Mouse (Mus musculus) intestine, postnatal 0 days (tissue): ENCODE results near the gene Cyp2u1. TPM values are rescaled to one million over a fixed set of nuclear protein-coding genes. Genes with fewer than 3 reads are reported as not detected.

Source experiments
- ATAC-seq: fragments of 200-750 bp; cut with Nextera tagmentation; 2 replicates; pipeline ENCODE4 v1.8.0; 2017; ENCODE audit warnings: mild to moderate bottlenecking, moderate TSS enrichment, moderate library complexity
- H3K27ac ChIP-seq: fragments of 300-500 bp; sonication (generic); 2 replicates; pipeline ENCODE4 v1.5.1; 2014; ENCODE audit warnings: mild to moderate bottlenecking, low read depth, low read length, moderate library complexity
- H3K27me3 ChIP-seq: fragments of 300-500 bp; sonication (generic); replicated peaks from 2 replicates; pipeline ENCODE4 v1.6.1; 2014; ENCODE audit warnings: low read length, mixed read lengths; ENCODE audit not compliant: control insufficient read depth, insufficient read depth
- H3K36me3 ChIP-seq: fragments of 300-500 bp; sonication (generic); 2 replicates; pipeline ENCODE4 v1.6.1; 2014; ENCODE audit warnings: mild to moderate bottlenecking, moderate library complexity; ENCODE audit not compliant: control insufficient read depth, insufficient read depth
- H3K4me1 ChIP-seq: fragments of 300-500 bp; sonication (generic); replicated peaks from 2 replicates; pipeline ENCODE4 v1.6.1; 2014; ENCODE audit warnings: antibody characterized with exemption, low read length, mixed read lengths; ENCODE audit not compliant: control insufficient read depth, insufficient read depth
- H3K4me2 ChIP-seq: fragments of 300-500 bp; sonication (generic); replicated peaks from 2 replicates; pipeline ENCODE4 v1.6.1; 2014; ENCODE audit warnings: low read depth, mild to moderate bottlenecking, moderate library complexity
- H3K4me3 ChIP-seq: fragments of 300-500 bp; sonication (generic); 2 replicates; pipeline ENCODE4 v1.5.1; 2014; ENCODE audit warnings: low read depth, low read length
- H3K9ac ChIP-seq: fragments of 300-500 bp; sonication (generic); 2 replicates; pipeline ENCODE4 v1.6.1; 2014; ENCODE audit warnings: mild to moderate bottlenecking, low read depth, low read length
- H3K9me3 ChIP-seq: fragments of 300-500 bp; sonication (generic); 2 replicates; pipeline ENCODE4 v1.6.1; 2016; ENCODE audit warnings: mixed run types; ENCODE audit not compliant: control insufficient read depth
- CTCF ChIP-seq: sonication (generic); IDR thresholded peaks from 2 replicates; pipeline ENCODE4 v1.5.1; 2016; ENCODE audit warnings: low read depth, mild to moderate bottlenecking, control low read depth, antibody characterized with exemption, moderate library complexity
- WGBS: fragments of 180-500 bp; shearing (Covaris S2); extraction: QIAGEN DNeasy Blood & Tissue Kit; methylation state at CpG from one replicate; pipeline ENCODE4 v1.1.7; 2014; 5-methylcytosine and 5-hydroxymethylcytosine counted together
- polyA plus RNA-seq: library from polyadenylated mRNA; unstranded; fragments of >200 nt; fragmentation: Nextera tagmentation; extraction: Ambion mirVana; gene quantifications from 2 replicates; pipeline ENCODE4 v1.2.1, GENCODE M21; 2015

The Cyp2u1 gene
- polyA plus RNA-seq, 1 experiment from 2014 or later = 17.1 TPM

DNA sequence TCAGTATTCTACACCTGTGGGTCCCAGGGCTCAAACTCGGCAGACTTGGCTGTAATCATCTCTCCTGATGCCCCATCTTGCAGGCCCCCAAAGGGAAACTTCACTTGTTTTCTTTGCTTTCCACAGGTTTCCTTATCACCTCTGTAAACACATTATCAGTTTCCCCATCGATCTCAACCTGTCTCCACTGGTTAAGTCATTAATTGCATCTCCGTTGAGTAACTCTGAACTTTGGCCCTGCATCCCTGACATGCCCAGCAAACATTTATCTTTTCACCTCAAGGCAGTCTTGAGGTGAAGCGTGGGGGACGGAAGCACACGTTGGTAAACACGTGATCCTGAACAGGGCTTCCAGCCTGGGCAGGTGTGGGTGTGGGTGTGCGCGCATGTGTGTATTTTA, 9.3 kb upstream of the Cyp2u1 start:
- 39% methylated on average over 9 of the region's 9 CpGs for WGBS
- H3K9ac ChIP-seq = no peak overlapping the region
- no peaks in the 10 kb centered on the region for H3K36me3 ChIP-seq
- peaks cover 4% of the 10 kb centered on the region; the same call in 1 of the 2 replicates for H3K4me1 ChIP-seq
- H3K27ac ChIP-seq = no peak overlapping the region
- H3K4me2 ChIP-seq = no peak overlapping the region
- no peak for TF ChIP-seq CTCF
- no peaks in the 10 kb centered on the region for H3K27me3 ChIP-seq
- H3K4me3 ChIP-seq = no peak overlapping the region
- peak; percentile 87 for ATAC-seq
- peaks cover 12% of the 10 kb centered on the region; the same call in 1 of the 2 replicates for H3K9me3 ChIP-seq

DNA sequence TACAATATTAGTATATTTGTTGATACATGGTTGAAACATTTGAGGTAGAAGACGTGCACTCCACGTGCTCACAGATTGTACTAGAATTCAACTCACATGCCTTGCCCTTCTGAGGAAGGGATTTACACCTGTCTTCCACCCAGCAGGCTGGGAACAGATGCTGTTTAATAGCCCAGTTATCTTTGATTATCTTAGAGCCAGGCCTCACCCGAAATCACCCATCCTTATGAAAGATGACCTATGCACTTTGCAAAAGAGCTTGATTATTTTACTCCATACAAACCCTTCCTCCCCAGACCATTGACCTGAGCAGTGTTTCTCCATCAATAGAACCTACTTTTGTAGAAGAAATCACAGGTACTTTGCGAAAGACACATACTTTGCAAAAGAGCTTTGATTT, 7.5 kb upstream of the Cyp2u1 start:
- Histone ChIP-seq H3K4me2 (no peak overlapping the region), H3K36me3 (no peaks in the 10 kb centered on the region), H3K9me3 (peaks cover 12% of the 10 kb centered on the region; the same call in 1 of the 2 replicates), H3K9ac (no peak overlapping the region), H3K4me1 (0 out of 2 replicates have a peak, but pooled peaks cover 4% of the 10 kb centered on the region), H3K27ac (0 out of 2 replicates have a peak overlapping the region, but pooled peaks have one; percentile 1), H3K27me3 (no peaks in the 10 kb centered on the region), H3K4me3 (no peak overlapping the region)
- peak; percentile 31; the same call in 1 of the 2 replicates for ATAC-seq
- TF ChIP-seq CTCF = no peak
- 40% methylated on average over 4 of the region's 4 CpGs for WGBS

GRCm38 (mm10) chr3:131307811-131308210, 4.8 kb upstream of the Cyp2u1 start:
- 92% methylated on average over 3 of the region's 3 CpGs for WGBS

DNA sequence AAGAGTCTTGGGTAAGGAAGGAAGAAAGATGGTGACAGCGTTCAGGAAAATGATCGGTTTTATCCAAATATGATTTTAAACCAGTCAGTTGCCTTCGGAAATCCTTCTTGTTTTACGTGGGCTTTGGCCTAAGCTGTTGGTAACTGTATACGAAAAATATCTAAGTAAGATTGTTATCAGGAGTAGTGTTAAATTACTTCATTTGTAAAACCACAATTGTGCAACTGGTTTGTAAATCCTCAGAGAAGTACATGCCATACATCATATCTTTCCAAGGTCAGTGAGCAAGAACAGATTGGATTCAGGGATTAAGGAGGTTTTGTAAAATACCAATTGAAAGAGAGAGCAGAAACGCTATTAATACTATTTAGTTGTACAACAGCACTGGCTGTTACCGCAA, 3.2 kb upstream of the Cyp2u1 start:
- peaks cover 12% of the 10 kb centered on the region; the same call in 1 of the 2 replicates for H3K9me3 ChIP-seq
- no peaks in the 10 kb centered on the region for H3K36me3 ChIP-seq
- no peaks in the 10 kb centered on the region for H3K27me3 ChIP-seq
- no peak for TF ChIP-seq CTCF
- no peak overlapping the region for H3K4me2 ChIP-seq
- H3K27ac ChIP-seq = no peak overlapping the region
- H3K4me3 ChIP-seq = no peak overlapping the region
- no peak overlapping the region for H3K9ac ChIP-seq
- 0 out of 2 replicates have a peak, but pooled peaks cover 1% of the 10 kb centered on the region for H3K4me1 ChIP-seq
- no peak for ATAC-seq
- WGBS = 89% methylated on average over 7 of the region's 7 CpGs

More at GRCm38 (mm10) chr3:131307811-131308210, 4.8 kb upstream of the Cyp2u1 start:
- Histone ChIP-seq H3K36me3 (no peaks in the 10 kb centered on the region), H3K9ac (no peak overlapping the region), H3K4me3 (no peak overlapping the region), H3K4me2 (no peak overlapping the region), H3K27me3 (no peaks in the 10 kb centered on the region), H3K27ac (no peak overlapping the region; the same call in 1 of the 2 replicates), H3K9me3 (peaks cover 12% of the 10 kb centered on the region; the same call in 1 of the 2 replicates), H3K4me1 (0 out of 2 replicates have a peak, but pooled peaks cover 4% of the 10 kb centered on the region)
- no peak for ATAC-seq
- TF ChIP-seq CTCF = no peak

- Histone ChIP-seq H3K9me3 (no peaks in the 10 kb centered on the region), H3K36me3 (peaks cover 4% of the 10 kb centered on the region; the same call in 1 of the 2 replicates), H3K4me1 (no peaks in the 10 kb centered on the region), H3K9ac (peak overlapping the region; percentile 47; the same call in 1 of the 2 replicates), H3K27ac (no peak overlapping the region), H3K27me3 (no peaks in the 10 kb centered on the region), H3K4me3 (peak overlapping the region; percentile 75), H3K4me2 (peak overlapping the region; percentile 98)
- no peak for ATAC-seq
- 20% methylated on average over 5 of the region's 5 CpGs for WGBS
- no peak for TF ChIP-seq CTCF
Measured at GRCm38 (mm10) chr3:131303320-131303714, 290 bp upstream of the Cyp2u1 start.

DNA sequence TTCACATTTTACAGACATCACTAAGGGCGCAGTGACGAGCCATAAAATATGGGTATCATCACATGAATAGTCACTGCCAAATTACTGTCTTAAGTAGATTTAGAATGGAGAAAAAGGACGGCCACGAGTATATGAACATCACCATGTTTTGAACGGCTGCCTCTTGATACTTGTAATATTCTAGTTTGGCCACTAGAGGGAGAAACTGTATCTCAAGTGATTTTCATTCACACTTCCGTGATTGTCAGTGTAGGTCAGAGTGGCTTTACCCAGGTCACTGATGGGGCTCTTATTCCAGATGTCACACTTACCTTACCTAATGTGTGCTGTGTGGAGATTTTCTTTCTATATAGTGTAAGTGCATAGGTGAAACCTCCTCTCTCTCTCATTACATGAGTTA, 3.1 kb downstream of the Cyp2u1 start:
- 4% methylated on average over 6 of the region's 6 CpGs for WGBS
- H3K9ac ChIP-seq = no peak overlapping the region
- H3K4me1 ChIP-seq = 0 out of 2 replicates have a peak, but pooled peaks cover 6% of the 10 kb centered on the region
- no peak overlapping the region for H3K4me2 ChIP-seq
- peaks cover 18% of the 10 kb centered on the region for H3K36me3 ChIP-seq
- ATAC-seq = no peak
- H3K9me3 ChIP-seq = no peaks in the 10 kb centered on the region
- TF ChIP-seq CTCF = peak; percentile 82
- no peak overlapping the region for H3K27ac ChIP-seq
- H3K4me3 ChIP-seq = no peak overlapping the region
- no peaks in the 10 kb centered on the region for H3K27me3 ChIP-seq
